Comparison of ENCODE assay signal across 15 mouse cellular contexts in genomic region chr9:15027725-15028124, GRCm38 (mm10). TPM values are rescaled to one million over a fixed set of nuclear protein-coding genes. Genes with fewer than 3 reads are reported as not detected.
DNase-seq lines count a peak whose midpoint lies in the region; ATAC-seq and TF ChIP-seq lines count a peak whose summit lies in the region.
"Had no signal": no experiment of that assay in that cellular context is flagged by ENCODE, and none has a peak within 500 bp of the region (broad histone marks: within the 10 kb centered on the region; RNA-seq: fewer than 3 reads in every experiment).

No protein-coding gene starts in this region.

- H3K9ac ChIP-seq in lung, embryonic 14.5 days = no peak overlapping the region
- H3K9ac ChIP-seq in forebrain, embryonic 14.5 days (ENCODE audit: low read length) = no peak overlapping the region
- H3K9ac ChIP-seq: lung, embryonic 15.5 days had no signal

- no peak overlapping the region for H3K4me2 ChIP-seq in lung, embryonic 14.5 days
- H3K4me2 ChIP-seq in forebrain, embryonic 14.5 days (ENCODE audit: low read length) = no peak overlapping the region
- H3K4me2 ChIP-seq: lung, embryonic 15.5 days had no signal

- no peaks in the 10 kb centered on the region for H3K9me3 ChIP-seq in lung, embryonic 14.5 days (ENCODE audit: low read depth, low read length)
- no peaks in the 10 kb centered on the region for H3K9me3 ChIP-seq in forebrain, embryonic 14.5 days (replicated peaks; ENCODE audit: control insufficient read depth, low read length)
- H3K9me3 ChIP-seq: lung, embryonic 15.5 days had no signal

- no peak for ATAC-seq in lung, embryonic 14.5 days (ENCODE audit: insufficient read depth)
- no peak for ATAC-seq in activated CD4-positive, CD25-positive, alpha-beta regulatory T cell, adult 4 months
- ATAC-seq in forebrain, embryonic 14.5 days = no peak
- ATAC-seq: forebrain, embryonic 16.5 days; Patski had no signal

- H3K27ac ChIP-seq in lung, embryonic 14.5 days (ENCODE audit: low read depth) = no peak overlapping the region
- H3K27ac ChIP-seq in forebrain, embryonic 14.5 days (ENCODE audit: low read depth, low read length) = no peak overlapping the region
- H3K27ac ChIP-seq: lung, embryonic 15.5 days had no signal

- DNase-seq in adrenal gland, postnatal 10 days = peak; percentile 25
- DNase-seq in adrenal gland, adult 18-20 months (ENCODE audit: low spot score in 2 of 2) = no peak
- DNase-seq in lung, embryonic 14.5 days = no peak
- DNase-seq in lung, adult 18-20 months = no peak
- peak; percentile 72 for DNase-seq in CD4-positive, CD25-positive, alpha-beta regulatory T cell, adult 2 months (ENCODE audit: low read depth, low spot score)
- peak; percentile 69 for DNase-seq in induced T-regulatory cell, adult 2 months (ENCODE audit: low read depth)
- no peak for DNase-seq in forebrain, embryonic 14.5 days (ENCODE audit: low spot score)
- DNase-seq: cerebellum, adult 9-11 months; heart, adult 18-20 months; heart, postnatal 36 days; kidney, postnatal 25 days had no signal

- no peak overlapping the region for H3K4me3 ChIP-seq in lung, embryonic 14.5 days (ENCODE audit: low read depth, low read length)
- no peak overlapping the region for H3K4me3 ChIP-seq in forebrain, embryonic 14.5 days (ENCODE audit: low read depth, low read length)
- H3K4me3 ChIP-seq: lung, embryonic 15.5 days had no signal

- H3K27me3 ChIP-seq in lung, embryonic 14.5 days (ENCODE audit: insufficient read depth, low read length) = no peaks in the 10 kb centered on the region
- no peaks in the 10 kb centered on the region for H3K27me3 ChIP-seq in forebrain, embryonic 14.5 days (replicated peaks; ENCODE audit: control insufficient read depth, insufficient read depth, low read length)
- H3K27me3 ChIP-seq: lung, embryonic 15.5 days; Patski had no signal

- TF ChIP-seq CTCF in lung, embryonic 14.5 days (IDR thresholded peaks at IDR 0.05; ENCODE audit: low read depth) = peak; percentile 40

- 0 out of 2 replicates have a peak, but pooled peaks cover 3% of the 10 kb centered on the region for H3K36me3 ChIP-seq in lung, embryonic 14.5 days (ENCODE audit: insufficient read depth)
- H3K36me3 ChIP-seq in forebrain, embryonic 14.5 days (ENCODE audit: control insufficient read depth, insufficient read depth, low read length) = peaks cover 4% of the 10 kb centered on the region; the same call in 1 of the 2 replicates
- H3K36me3 ChIP-seq: lung, embryonic 15.5 days had no signal

- 0 out of 2 replicates have a peak, but pooled peaks cover 7% of the 10 kb centered on the region for H3K4me1 ChIP-seq in lung, embryonic 14.5 days (ENCODE audit: insufficient read depth)
- H3K4me1 ChIP-seq in forebrain, embryonic 14.5 days (ENCODE audit: control insufficient read depth, insufficient read depth, low read length) = no peaks in the 10 kb centered on the region

- WGBS in lung, embryonic 14.5 days = 63% methylated on average over 3 of the region's 3 CpGs
- WGBS in forebrain, embryonic 14.5 days = 67% methylated on average over 3 of the region's 3 CpGs

RNA-seq across cellular contexts. Expression of gene Panx1, which starts 17.6 kb away (rescaled TPM):
- total RNA-seq in adrenal gland, postnatal 10 days (2021) = 10 to 100 TPM; 13.5 to 14.6 TPM
- 1 to 10 TPM; 5.7 to 9.3 TPM for total RNA-seq in adrenal gland, adult 18-20 months (2021)
- 48.8 and 52.6 TPM in 2 replicates for polyA plus RNA-seq in lung, embryonic 14.5 days (2014; fragmentation: Nextera tagmentation; extraction: Ambion mirVana)
- polyA plus RNA-seq in activated CD4-positive, CD25-positive, alpha-beta regulatory T cell, adult 4 months (2017; shearing (Covaris generic)) = 10 to 100 TPM; 27.2 to 27.5 TPM
- 173 and 183 TPM in 2 replicates for polyA plus RNA-seq in forebrain, embryonic 14.5 days (2014; fragmentation: Nextera tagmentation; extraction: Ambion mirVana)

Comparison
In these comparisons a context has a peak if more than half of its experiments do, and no peak if none do; other contexts are left out.
1. DNase-seq: peak in adrenal gland, postnatal 10 days (single experiment), CD4-positive, CD25-positive, alpha-beta regulatory T cell, adult 2 months (single experiment) and induced T-regulatory cell, adult 2 months (single experiment); none in adrenal gland, adult 18-20 months (0 of 2), lung, embryonic 14.5 days (single experiment), lung, adult 18-20 months (0 of 2) and forebrain, embryonic 14.5 days (single experiment).